Mouse (Mus musculus): ENCODE results near the gene Tuba1b.
A peak's percentile ranks its signal among the peaks of the same experiment; 100 is the strongest.
"Not testable (repeated sequence)": the region's sequence is repeated elsewhere in the genome, so short reads cannot be mapped to it uniquely, and the experiment has no call there.

The Tuba1b gene

DNA sequence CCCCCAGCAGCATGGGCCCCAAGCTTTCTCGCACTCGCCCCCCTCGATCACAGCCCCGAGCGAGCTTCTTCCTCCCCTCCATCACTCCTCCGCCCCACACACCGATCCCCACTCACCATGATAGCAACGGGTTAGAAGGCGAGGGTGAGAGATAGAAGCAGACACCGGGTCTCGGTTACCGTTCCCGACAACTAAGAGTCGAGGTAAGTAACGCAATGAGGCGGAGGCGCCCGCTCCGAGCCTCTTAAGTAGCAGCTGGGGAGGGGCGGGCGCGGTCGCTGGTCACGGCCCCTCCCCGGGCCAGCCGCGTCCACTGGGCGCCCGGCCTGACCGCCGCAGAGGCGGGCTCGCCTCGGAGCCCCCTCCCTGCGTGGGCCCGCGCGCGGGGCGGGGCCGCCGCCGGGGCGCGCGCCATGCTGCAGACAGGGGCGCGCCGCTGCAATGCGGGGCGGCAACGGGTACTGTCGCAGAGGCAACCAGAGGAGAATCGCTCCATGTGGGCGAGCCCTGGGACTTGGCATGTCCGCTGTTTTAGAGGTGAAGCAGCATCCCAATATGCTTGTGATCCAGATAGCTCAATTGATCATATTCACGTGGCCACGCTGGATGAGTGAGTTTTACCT, at the start of gene Tuba1b:
Tuba1b (minus strand) TSS at position 349 of the 623 bp plus-strand sequence.
- DNase-seq, result peak; percentile 94 to 98

DNA sequence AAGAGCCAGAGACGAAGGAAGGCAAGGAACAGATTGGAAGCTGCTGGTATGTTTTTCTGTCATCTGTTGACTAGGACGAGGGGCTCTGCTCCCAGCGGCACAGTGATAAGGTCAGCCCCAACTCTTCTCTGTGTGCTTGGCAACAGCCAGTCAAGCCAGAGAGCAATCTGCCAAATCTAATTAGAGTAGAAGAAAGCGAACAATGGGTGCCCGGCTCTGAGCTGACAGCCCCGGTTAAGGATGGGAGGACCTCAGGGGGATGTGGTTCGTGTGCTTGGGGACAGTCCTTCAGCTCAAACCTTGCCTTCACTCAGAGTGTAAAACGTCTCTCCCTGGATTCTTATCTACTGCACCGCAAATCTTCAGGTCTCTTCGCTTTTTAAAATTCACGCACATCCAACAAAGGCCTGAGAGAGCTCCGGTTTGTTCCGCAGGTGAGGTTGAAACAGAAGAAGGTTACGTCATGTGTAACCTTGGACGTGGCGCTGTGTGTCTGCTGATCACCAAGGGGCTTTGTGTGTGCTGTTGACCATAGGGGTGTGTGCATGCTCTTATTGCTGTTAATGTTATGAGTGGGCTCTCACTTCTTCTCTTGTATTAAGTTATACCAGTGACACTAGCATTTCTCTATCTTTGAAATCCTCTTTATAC, 49.2 kb upstream of the Tuba1b start:
- no peak for DNase-seq

- no peak for DNase-seq
Measured at GRCm38 (mm10) chr15:98982100-98982499, 47.7 kb upstream of the Tuba1b start.

DNA sequence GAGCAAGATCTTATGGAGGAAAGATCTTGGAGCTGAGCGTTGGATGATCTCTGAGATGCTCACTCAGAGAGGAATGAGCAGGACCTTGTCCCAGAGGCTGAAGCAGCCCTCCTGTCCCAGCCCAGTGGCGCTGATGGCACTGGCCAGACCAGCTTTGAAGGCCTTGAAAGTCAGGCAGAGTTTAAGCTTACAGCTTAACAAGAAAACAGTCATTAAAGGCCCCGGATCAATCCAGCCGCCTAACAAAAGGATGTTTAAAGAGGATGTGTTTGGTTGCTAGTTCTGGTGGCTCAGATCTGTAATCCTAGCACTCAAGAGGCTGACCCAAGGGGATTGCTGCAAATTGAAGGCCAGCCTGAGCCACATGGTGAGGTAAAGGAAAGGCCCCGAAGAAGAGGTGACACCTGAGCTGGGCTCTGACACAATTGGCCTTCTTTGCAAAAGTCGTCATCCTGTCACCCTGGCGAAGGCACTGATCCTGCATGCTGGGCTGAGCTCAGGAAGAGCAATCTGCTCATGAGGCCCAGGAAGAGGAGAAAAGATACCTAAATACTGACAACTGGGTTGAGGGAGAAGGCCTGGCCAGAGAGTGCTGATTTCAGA, 45.7 kb upstream of the Tuba1b start:
- no peak for DNase-seq

DNA sequence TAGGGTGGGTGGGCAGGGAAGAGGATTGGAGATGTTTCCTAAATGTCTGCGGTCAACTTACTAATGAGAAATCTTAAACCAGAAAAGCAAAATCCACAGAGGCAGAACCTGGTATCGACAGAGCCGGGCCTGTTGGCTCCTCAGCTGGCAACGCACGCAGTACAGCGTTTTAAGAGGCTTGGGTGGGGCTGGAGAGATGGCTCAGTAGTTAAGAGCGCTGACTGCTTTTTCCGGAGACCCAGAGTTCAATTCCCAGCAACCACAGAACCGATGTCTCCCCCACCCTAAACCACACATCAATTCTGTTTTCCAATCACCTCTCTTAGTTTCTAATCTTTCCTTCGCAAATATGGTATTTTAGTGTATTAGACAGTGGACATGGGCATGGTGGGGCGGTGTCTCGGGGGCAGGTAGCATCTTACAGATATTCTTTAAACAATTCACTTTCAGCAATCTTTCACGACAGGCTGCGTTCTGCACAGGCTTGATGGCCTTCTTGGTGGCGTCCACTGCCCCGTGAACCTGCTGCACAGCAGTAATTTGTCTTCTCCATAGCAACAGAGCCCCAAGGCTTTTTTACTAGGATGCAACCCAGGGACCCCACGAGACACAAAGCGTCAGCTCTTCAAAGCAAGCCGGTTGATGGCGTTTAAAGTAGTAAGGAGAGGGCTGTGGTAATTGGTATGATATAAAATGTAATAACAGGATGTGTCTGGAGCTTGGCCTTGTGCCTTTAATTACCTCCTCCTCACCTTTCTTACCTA, 44.2 kb upstream of the Tuba1b start:
- DNase-seq, result no peak

DNA sequence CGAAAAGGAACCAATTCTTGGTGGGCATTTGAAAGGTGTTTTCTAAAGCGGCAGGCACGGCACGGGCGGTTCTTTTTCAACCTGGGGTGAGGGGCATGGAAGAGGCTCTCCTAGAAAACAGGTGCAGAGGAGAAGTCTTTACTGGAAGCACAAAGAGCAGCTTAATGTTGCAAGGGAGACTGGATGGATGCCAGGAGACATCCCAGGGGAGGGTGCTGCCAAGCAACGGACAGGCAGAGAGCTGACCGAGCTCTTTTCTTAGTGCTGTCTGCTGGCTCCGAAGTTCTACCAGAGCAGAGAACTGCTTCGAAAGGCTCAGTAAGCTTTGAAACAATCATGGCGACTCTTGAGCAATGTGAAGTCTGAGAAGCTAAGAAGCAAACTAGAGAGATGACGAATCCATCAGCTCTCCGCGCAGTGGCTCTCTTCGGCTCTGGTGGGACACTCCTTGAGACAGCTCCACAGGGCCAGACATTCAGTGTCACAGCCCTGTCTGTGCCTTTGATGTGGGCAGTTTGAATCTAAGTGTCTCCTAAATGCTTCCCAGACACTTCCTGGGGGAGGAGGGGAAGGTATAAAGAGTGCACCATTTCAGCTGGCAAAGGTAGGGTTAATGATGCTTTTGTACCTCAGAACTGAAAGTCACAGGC, 43.5 kb upstream of the Tuba1b start:
- peak; percentile 63 to 78 for DNase-seq

DNA sequence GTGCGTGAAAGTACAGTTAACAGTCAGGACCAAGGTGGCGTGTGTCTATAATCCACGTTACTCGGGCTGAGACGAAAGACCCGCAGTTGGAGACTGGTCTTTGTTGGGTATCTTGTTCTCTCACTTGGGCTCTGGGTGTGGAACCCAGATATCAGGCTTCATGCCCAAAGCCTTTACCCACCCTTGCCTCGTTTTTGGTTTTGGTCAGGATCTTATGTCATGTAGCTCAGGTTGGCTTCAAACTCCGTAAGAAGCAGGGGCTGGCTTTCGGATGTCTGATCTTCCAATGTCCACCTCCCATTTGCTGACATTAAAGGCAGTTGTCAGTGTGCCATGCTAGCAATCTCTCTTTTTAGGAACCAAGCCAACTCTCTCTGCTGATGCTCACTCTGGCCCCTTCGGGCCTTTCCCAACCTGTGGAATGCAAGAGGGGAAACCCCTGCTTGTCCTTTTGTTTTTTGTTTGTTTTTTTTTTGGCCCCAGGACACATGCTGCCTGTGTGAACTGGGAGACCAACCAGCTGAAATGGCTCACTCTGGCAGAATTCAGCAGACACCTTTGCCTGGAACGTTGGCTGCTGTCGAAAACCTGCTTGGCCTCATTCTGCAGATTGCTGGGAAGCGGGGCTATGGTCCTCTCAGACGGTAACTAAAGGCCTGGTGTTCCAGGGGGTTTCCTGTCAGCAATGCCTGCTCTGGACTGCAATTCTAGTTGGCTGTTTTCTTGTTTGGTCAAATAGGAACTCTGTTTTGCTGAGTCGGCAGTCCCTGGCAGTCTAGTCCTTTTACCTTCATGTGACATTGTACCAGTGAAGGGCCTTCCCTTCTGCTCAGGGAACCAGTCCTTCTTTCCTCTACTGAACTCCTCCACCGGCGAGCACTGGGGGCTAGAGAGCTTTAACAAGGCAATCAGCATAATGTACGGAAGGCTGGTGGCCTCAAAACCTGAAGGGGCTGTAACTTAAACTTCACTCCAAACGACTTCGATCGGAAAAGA, 42.7 kb upstream of the Tuba1b start:
- DNase-seq, result peak in 1 of 2 experiments; percentile 44

DNA sequence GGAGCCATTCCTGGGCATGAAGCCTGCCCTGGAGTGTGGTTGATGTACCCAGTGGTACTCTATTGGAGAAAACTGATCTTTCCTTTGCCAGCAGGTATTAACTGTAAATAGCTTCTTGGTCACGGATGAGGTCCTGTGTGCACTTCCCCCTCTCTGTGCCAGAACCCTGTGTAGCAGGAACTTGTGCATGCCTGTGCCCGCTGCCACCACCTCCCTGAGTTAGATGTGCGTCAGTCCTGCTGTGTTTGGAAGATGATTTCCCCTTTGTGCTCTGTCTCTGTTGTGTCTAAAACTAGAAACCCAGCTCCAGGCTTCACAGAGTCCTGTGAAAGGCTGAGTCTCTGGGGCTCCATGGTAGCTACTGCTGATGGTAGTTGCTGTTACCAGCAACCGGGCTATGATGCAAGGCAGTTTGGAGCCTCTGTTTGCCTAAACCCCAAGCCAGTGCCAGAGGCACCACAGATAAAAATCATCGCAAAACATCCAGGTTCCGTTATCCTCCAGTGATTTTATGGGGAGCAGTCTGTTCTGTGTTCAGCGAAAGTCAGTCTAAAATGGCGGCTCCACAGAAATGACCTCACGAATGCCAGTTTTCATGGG, 38.8 kb upstream of the Tuba1b start:
- DNase-seq, result no peak

DNA sequence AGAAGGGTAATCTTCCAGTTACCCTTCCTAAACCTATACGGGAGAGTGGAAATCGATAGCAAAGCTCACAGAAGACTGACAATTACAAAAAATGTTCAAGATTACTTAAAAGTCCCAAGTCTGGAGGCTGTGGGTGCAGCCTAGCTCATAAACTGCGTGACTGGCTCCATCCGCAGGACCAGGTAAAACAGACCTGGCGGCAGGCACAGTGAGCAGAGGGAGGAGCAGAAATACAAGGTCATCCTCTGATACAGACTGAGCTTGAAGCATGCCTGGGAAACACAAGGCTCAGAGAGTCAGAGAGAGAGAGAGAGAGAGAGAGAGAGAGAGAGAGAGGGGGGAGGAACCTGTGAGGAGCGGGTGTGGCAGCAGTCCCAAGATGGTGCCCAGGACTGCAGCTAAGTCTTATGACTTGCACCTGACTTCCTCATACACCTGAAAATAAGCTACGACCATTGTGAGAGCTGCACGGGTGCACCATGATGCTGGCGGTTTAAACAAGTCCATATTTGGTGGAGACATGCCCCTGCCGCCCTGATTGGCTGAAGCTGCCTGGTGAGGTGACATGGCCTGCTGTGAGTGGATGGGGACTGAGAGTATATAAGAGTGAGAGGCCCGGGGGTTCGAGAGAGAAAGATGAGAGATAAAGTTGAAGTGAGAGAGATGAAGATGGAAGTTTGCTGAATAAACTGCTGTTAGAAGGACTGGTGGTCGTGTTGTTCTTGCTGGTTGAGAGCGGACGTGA, 37.4 kb upstream of the Tuba1b start:
- not testable (repeated sequence) for DNase-seq

DNA sequence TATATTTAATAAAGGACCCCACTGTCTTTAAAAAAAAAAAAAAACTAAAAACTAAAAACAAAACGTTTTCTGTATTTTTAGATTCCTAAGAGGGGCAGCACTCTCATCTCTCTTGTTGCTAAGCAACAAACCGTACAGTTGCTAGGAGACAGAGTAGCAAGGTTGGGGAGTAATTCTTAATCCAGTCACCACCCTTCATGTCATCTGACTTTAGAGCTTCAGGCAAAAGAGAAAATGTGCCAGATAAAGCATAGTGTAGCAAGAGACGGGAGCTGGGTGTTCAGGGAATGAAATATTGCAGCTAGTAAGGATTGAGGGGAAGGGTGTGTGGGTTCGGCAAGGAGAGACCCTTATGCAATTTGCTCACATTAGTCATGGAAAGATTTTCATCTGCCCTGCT, 36.7 kb upstream of the Tuba1b start:
- no peak for DNase-seq

DNA sequence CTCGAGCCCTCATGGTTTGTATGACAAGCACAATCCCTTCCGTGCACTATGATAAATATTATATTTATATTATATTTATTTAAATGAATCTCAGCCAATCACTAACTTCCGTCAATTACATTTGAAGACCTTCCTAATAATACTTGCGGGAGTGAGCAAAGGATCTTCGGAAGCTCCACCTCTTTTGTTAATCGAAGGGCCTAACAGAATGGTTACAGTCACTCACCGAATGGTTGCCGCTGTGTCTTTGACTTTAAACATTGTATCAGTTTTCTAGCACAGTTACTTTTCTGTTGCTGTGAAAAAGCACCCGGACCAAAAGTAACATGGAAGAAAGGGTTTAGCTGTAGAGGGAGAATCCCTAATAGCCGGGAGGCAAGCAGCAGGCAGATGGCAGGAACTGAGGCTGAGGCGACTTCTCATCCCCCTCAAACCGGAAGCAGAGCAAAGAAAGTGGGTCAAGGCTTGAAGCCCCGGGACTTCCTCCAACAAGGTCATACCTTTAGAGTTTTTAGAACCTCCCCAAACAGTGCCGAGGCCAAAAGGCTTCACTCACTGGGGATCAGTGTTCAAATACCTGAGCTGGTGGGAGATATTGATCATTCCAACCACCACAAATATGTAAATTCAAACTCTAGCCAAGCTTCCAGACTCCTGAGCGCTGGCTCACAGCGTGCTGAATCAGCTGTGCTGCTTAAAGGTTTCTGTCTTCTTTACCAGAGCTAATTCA, 35.2 kb upstream of the Tuba1b start:
- no peak for DNase-seq

- peak; percentile 58 to 70 for DNase-seq
Measured at GRCm38 (mm10) chr15:98968701-98969371, 34.5 kb upstream of the Tuba1b start.

DNA sequence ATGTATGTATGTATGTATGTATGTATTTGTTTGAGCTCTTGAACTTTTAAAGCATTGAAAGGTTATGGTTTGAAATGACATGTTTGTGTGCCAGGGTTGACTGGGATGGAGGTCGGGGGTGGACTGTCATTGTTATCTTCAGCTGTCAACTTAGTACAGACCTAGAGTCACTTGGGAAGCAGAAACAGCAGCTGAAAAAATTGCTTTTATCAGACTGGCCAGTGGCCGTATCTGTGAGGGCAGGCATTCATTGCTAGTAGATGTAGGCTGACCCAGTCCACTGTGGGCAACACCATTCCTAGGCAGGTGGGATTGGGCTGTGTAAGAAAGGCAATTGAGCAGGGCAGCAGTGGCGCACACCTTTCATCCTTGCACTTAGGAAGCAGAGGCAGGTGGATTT, 25.2 kb upstream of the Tuba1b start:
- no peak for DNase-seq

GRCm38 (mm10) chr15:98958901-98959420, 24.6 kb upstream of the Tuba1b start:
- DNase-seq, result no peak

GRCm38 (mm10) chr15:98957475-98957874, 23.1 kb upstream of the Tuba1b start:
- DNase-seq, result no peak

DNA sequence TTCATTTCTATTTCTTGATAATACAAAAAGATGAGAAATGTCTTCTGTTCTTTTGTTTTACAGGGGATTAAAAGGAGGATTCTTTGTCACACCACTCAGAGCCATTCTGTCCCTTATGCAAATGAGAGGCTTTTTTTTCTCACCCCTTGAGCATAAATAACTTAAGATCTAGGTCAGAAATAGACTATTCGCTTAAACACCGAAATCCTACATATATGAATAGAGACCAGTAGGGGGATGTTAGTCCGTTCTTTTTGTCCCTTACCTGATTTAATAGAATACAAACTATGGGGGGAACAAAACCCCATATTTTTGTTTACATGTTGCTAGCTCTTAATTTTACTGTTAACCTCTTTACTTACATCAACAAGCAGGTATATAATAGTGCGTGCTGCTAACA, 21.6 kb upstream of the Tuba1b start:
- DNase-seq, result no peak

DNA sequence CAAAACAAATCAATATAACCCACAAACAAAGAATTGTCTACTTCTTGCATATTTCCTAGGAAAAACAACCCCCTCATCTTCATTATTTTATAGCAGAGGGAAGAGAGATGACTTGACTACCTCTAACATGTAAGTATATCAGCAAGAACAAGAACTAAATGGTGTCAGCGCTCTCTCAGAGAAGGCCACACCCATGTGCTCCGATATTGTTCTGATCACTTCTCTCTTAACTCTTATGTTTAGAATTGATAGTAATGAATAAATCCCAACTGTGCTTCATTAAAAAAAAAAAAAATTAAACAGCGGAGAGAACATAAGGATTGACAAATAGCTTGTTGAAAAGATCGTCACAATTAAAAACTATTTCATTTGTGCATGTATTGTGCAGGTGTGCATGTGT, 21.0 kb upstream of the Tuba1b start:
- DNase-seq, result no peak

- no peak for DNase-seq
Measured at GRCm38 (mm10) chr15:98954425-98955253, 20.3 kb upstream of the Tuba1b start.
